Mouse (Mus musculus) megakaryocyte, adult 5-6 weeks (primary cell): ENCODE data around the gene Tmem179. TPM values are rescaled to one million over a fixed set of nuclear protein-coding genes. Genes with fewer than 3 reads are reported as not detected.

Source experiments
- ATAC-seq: 2 replicates; pipeline ENCODE4 v1.8.0; 2016; ENCODE audit warnings: mild to moderate bottlenecking, inconsistent platforms; ENCODE audit not compliant: poor library complexity, severe bottlenecking
- total RNA-seq, 2 experiments: library from RNA; stranded (forward) in 1 of 2; stranded (reverse) in 1 of 2; fragments of 153-499, 151-499 nt in 1 of 2; fragments of 221-1000, 200-1000 nt in 1 of 2; gene quantifications; 2 replicates each; pipeline versions ENCODE4 v1.2.3 to v1.2.4; 2015 to 2017

Gene Tmem179
- total RNA-seq (2015) (not detected in 2 replicates), total RNA-seq (2017) (not detected in 2 replicates)

DNA sequence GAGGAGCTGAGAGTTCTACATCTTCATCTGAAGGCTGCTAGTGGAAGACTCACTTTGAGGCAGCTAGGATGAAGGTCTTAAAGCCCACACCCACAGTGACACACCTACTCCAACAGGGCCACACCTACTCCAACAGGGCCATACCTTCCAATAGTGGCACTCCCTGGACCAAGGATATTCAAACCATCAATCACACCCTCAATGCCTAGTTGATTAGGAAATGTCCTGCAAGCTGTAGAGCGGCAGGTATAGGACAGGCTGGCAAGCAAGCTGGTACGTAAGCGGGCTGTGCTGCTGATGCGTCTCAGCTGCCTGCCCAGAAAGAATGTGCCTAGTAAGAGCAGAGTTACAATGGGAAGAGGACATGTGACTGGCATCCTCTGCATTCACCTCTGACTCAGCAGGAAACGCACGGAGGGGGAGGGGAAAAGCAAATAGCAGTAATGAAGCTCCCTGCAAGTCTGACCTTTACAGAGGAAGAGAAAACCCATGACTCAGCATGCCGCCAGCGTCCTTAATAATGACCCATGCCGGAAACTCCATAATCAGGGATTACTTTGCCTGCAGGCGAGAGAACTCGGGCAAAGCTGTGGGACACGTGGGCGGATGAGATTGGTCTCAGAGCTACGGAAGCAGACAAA, at the start of gene Tmem179:
Gene Tmem179 (minus strand): TSS at position 51 of the 641 bp plus-strand sequence.
- ATAC-seq, result no peak

DNA sequence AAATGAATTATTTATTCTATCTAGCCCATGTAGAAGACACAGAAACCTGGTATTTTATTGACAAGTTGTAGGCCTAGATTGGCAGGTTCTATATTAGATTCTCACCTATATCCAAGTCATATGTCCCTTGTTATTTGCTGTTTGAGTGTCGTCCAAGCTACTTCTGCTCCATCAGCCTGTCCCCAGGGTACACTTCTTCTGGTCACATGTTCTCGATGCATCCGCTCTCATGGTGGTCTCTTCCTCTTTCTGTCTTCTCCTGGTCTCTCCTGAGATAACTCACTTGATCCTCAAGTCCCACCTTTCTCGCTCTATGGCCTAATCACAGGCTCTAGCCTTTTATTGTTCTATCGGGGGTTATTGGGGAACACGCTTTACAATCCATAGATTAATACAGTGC, 46.5 kb upstream of the Tmem179 start:
- ATAC-seq, result no peak

DNA sequence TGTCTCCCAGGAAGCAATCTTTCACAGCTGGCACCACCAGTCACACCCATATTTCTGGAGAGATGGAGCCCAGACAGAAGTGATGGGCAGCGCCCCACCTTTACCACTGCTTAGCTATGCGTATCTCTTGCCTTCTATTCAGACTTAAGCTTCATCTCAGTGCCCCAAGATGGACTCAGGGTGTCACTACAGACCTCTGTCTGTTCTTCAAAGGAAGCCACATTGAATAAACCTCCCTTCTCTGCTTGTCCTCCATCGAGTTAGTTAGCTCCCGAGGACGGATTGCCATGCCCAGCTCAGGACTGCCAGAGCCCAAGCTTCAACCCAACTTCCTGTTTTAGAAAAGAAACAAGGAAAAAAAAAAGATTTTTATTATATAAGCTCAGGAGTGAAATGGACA, 45.9 kb upstream of the Tmem179 start:
- ATAC-seq, result no peak

DNA sequence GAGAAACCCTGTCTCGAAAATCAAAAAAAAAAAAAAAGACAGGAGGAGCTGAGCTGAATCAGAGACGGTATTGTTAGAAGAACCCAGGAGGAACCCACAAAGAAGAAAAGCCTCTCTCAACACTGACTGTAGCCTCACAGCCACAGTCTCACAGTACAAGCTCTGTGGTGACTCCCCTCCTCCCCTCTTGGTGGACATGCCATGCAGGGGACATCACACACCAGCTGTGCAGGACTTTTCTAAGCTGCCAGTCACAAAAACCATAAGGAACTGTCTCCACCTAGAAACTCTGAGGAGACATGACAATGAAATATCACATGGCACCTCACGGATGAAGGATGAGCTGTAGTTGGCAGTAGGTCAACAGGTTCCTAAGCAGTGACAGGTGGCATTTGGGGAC, 44.6 kb upstream of the Tmem179 start:
- no peak for ATAC-seq

DNA sequence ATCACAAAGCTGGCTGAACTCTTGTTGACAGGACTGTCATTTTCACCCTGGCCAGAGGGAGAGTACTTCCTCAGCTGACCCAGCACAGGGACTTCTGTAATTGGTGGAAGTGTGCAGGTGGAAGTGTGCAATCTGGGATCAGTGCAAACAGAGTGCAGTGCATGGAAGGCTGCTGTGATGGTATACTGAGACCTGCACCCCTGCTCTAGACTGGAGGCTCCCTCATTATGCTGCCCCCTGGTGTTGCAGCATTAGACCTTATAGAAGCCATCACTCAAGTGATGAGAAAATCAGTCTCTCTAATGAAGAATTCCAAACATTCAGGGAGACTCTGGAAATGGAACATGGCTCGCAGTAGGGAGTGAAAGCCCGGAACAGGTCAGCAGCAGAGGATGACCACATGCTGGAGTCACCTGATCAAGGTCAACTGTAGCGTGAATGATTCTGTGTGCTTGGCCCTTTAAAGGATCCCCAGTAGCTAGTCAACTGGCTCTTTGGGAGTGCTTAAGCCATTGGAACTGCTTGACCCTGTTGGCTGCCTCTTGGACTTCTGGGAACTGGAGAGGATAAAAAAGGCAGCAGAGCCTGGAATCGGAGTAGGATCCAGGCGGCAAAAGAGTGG, 43.7 kb upstream of the Tmem179 start:
- no peak for ATAC-seq

DNA sequence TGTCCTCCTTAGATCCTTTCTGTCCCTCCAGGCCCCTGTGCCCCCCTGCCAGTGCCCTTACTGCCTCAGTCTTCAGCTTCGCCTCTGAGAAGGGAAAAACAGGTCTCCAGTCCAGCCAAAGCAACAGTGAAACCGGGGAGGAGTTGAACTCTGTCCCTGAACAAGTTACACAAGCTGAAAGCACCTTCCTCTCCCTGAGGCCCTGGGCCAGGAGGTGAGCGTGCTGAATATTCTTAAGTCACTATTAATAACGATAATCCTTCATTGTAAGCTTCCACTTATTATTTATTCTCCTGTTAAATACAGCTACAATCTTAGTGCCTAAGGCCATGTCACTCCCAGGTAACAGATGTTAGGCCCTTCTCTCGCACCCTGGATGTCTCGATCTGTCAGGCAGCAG, 43.1 kb upstream of the Tmem179 start:
- ATAC-seq, result no peak

DNA sequence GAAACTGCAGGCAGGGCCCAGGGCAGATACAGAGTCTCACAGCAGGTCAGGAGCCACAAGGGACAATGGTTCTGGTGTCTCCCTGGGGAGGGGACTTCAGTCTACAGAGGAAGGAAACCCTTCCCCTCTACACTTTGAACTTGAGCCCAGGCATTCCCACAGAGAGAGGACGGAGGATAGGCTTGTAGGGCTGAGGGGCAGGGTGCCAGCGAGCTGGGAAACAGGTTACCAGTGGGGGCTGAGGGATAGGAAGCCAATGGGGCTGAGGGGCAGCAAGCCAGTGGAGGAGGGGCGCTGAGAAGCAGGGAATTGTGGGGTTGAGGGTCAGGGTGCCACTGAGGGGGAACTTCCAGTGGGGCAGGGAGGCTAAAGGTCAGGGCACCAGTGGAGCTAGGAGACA, 42.7 kb upstream of the Tmem179 start:
- no peak for ATAC-seq

DNA sequence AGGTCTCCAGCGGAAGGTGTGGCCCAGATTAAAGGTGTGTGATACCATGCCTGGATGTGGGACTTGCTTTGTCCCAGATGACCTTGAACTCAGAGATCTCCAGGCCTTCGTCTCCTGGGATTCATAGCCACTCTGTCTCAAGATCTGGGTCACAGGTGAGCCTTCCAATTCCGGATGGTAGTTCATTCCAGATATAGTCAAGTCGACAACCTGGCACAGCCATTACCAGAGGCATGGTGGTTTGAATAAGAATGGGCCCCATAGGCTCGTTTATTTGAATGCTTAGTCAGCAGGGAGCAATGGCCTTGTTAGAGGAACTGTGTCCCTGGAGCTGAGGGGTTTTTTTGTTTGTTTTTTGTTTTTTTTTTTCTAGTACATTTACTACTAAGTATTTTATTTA, 40.7 kb upstream of the Tmem179 start:
- no peak for ATAC-seq

DNA sequence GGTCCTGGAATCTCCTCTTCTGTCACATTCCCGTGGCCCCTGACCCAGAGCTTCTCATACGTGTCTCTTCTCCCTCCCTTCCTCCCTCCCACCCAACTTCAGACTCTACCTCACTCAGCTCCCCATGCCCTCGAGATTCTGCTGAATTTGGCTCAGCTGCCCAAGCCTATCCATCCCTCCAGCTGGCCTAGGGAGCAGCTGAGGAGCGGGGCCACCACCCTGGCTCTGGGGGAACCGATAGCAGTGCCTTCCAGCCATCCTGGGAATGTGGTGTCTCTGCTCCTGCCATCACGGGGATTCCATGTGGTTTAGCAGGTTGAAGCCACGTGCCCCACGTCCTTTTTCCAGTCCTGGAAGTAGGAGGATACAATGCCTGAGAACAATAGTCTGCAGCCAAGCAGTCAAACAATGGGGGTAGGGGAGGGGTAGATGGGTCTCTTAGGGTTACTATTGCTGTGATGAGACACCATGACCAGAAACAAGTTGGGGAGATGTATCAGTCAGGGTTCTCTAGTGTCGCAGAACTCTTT, 40.0 kb upstream of the Tmem179 start:
- ATAC-seq, result no peak

DNA sequence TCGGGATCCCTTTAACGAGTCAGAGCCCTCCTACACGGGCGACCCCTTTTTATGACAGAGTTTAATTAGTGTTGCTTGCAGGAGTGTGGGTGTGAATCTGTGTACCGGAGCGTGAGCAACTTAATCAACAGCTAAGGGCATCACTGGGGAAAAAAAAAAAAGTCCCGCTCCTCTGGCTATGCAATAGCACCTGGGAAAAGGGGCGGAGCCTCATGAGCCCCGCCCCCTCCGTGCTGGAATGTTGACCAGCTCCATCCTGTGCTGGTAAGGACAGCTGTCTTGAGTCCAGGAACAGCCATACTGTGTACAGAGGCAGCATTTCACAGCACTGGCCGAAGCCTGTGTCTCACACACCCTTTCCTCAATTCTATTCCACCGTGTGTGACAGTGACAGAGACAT, 38.4 kb upstream of the Tmem179 start:
- ATAC-seq, result no peak

DNA sequence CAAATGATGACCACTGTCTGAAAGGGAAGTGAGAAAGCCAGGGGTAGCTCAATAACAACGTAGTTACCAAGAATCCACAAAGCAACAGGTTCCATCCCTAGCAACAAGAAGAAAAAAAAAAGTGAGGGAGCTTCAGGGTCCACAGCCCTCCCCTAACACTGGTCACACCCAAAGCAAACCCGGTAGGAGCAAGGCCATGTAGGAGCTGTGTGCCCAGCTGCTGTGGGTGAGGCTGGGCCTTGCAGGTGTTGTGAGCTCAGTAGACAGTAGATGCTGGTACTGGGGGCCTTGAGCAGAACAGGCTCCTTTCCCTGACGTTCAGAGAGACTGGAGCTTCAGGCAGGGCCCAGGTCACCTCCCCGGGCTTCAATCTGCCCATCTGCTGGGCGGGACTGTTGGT, 36.0 kb upstream of the Tmem179 start:
- ATAC-seq, result no peak

DNA sequence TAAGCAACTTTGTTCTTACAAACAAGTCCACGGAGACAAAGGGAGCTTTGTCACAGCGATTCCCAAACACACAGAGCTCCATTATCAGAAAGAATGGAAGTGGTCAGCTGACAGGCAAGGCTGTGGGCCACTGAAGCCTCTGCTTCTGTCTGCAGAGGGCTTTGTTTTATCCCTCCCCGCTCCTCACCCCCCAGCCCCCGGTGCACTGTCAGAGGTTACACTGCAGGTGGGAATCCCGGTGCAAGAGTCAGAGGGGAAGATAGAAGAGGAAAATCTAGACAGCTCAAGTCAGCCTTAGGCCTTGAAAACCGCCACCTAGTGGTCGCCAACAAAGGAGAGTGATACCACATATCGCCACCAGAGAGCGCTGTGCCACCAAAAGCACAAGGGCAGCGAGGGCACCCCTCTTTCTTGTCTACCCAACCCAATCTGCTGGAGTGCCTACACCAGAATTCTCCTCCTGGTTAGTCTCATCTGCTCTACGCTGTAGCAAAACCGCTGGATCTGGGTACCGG, 35.4 kb upstream of the Tmem179 start:
- peak; percentile 100 for ATAC-seq

DNA sequence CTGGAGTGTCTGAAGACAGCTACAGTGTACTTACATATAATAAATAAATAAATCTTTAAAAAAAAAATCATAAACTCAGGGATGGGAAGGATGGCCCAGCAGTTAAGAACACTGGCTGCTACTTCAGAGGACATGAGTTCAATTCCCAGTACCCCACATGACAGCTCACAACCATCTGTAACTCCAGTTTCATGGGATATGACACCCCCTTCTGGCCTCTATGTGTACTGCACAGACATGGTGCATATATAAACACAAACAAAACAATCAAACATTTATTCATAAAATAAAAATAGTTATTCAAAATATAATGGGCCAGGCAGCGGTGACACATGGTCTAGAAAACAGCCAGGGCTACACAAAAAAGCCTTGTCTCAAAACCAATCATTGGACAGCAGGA, 32.7 kb upstream of the Tmem179 start:
- no peak for ATAC-seq

DNA sequence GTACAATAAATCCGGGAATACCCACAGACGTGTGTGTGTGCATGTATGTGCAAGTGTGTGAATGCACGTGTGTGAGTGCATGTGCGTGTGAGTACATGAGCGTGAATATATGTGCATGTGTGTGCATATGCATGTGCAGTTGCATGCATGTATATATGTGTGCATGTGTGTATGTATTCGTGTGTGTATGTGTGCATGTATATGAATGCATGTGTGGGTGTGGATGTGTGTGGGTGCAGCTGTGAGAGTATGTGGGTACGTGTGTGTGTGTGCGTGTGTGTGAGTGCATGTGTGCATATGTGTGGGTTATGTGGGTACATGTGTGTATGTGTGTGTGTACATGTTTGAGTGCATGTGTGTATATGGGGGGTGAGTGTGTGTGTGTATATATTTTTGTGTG, 29.6 kb upstream of the Tmem179 start:
- no peak for ATAC-seq

DNA sequence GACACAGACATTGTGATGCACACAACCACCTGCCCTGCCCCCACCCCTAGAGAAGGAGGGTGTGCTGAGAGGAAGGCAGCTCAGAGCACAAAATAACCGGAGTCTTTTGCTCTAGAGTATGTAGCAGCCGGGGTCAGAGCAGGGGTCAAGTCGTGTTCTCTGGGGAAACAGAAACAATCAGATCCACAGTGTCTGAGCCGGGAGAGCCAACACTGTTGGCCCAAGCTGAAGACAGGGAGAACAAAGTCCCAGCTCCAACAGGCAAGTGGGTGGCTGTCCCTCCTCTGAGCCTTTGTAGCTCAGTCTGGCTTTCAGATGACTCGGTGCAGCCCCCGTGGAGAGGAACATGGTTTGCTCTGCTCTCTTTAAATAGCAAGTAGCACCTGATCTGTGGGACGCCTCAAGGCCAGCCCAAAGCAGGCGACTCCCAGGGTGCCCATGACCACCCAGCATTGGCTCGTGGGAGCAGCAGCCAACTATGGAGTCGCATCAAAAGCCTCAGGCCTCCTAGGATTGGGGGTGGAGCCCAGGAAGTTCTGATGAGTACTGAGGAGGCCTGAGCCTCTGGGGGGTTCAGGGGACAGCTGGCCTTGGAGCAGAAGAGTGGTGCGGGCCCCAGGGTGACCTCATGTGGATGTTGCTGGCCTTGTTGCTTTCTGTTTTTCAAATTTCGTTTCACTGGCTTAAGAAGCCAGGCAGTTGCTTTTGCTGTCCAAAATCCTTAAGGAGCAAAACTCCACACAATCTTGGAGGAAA, 28.6 kb upstream of the Tmem179 start:
- no peak for ATAC-seq

DNA sequence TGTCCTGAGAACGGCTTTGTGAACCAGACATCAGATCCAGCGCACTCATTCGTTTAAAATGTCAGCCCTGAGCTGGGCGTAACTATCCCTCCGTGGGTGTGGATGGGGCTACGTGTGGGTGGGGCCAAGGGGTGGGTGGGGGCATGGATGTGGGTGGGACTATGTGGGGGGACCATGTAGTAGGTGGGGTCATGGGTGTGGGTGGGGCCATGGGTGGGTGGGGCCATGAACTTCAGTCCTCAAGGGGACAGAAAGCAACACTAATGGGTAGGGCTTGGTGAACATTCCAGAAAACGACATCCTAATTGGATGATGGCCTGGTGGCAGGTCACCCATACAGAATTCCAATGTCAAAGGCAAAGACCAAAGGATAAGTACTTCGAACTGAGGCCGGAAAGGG, 27.4 kb upstream of the Tmem179 start:
- no peak for ATAC-seq

DNA sequence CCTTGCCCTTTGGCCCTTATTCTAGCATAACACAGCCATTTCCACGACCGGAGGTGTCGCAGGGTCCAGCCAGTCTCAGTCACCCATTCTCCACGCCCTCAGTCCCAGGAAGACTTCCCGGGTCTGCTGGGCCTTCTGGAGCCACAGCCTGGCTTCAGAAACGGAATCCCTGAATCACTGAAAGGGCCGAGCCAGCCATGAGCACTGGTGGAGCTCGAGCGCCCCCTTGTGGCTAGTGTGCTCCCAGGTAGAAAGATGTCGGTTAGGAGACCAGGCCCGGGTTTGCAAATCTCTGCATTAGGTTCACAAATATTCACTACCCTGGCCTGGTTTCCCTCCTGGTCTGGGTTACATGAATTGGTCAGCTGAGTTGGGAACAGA, 26.4 kb upstream of the Tmem179 start:
- peak; percentile 94 for ATAC-seq

DNA sequence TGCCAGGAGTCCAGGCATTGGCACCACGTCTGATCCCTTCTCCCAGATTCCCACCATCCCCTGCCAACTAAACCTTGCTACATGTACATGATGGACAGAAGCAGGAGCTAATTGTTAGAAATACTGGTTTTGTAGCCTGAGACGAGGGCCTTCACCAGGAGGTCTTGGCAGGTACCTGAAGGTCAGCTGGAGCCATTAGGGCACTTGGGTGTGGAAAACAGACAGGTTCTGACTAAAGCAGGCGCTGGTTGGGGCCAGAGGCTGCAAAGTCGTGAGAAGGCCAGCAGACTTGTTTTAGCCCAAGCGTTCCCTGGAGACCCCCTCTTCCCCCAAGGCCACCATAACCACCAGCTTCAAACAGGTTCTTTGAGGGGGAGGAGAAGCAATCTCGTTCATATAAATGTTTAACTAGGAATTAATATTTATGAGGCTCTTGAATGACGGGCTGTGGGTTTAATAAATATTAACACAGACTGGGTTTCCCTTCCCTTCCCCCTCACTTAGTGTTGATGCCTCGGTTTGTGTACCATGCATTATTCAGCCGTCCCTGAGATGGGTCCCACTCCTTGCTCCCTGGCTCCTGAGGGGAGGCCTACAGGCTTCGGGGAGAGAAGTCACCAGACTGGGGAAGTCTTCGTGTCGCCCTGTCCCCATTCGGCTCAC, 25.8 kb upstream of the Tmem179 start:
- no peak for ATAC-seq

DNA sequence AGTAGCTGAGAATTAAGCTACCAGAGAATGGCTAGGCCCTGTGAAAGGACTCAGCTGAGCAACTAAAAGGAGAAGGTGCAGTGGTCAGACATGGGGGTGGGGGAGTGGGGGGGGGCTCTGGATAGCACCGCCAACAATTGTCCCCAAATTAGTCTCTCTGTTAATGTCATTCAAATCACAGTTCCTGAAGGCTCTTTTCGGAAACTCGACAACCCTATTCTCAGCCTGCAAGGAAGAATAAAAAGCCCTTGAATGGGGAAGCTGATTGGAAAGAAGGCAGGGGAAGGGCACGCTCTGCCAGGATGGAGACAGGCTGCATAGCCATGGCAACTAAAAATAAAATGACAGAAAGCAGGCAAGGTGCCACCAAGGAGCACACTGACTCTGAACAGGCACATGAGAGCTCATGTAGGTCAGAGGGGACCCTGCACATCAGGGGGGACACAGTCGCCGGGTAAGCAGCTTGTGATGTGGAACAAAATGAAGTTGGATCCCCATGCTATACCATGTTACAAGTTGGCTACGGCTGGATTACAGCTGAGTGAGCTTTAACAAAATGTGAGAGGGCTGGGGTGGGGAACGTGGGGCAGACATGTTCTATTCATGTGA, 25.0 kb upstream of the Tmem179 start:
- no peak for ATAC-seq

DNA sequence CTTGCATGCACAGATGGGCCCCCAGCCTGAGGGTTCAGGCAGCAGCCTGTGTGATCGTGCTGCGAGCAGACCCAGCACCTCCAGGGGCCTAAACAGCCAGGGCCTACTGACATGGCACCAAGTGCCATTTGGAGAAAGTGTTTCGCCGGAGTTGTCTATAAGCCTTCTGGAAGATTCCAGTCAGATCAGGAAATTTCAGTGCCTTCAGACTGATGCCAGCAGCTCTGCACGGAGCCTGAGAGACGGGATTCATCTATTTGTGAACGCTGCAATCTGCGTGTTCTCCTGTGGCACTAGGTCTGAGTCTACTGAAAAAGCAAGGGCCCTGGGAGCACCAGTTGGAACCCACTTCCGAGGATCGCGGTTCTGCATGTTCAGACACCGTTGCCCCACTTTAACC, 23.8 kb upstream of the Tmem179 start:
- ATAC-seq, result no peak

DNA sequence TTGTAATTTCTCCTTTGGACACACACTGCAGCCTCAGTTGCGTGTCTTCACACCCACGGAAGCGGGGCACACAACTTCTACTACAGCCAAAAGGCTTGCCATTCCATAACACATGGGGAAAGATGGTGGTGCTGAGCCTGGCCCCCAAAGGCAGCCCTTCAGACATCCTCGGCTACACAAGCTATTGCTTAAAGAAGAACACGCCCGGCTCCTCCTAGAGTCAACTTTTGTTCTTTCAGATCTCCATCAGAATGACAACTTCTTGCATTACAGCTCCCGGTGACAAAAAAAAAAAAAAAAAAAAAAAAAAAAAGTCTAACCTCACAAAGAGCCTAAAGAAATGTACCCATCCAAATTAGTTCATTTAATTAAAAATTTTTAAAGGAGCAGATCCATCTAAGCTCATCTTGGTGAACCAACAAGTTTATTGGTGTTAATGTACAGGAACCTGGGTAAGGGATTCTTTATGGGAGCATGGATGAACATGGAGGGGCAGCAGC, 23.0 kb upstream of the Tmem179 start:
- no peak for ATAC-seq
